Mouse (Mus musculus) adrenal gland, adult 18-20 months (tissue): ENCODE measurements around the gene Gm15217. TPM values are rescaled to one million over a fixed set of nuclear protein-coding genes. Genes with fewer than 3 reads are reported as not detected.

Experiments
- DNase-seq, 2 experiments: peaks; one replicate each; pipeline ENCODE4 v3.0.0; 2021 to 2022; ENCODE audit warnings: low spot score in 2 of 2
- long read RNA-seq, 2 experiments: library from polyadenylated mRNA; stranded (forward); transcript quantifications; one replicate each; pipeline ENCODE4 v2.0.0; 2021
- total RNA-seq, 2 experiments: library from RNA; stranded (reverse); gene quantifications; 1 replicate in 1 of 2; 2 replicates in 1 of 2; pipeline ENCODE4 v1.2.3; 2021

The Gm15217 gene
- not detected for total RNA-seq
- long read RNA-seq, experiment 1, result 0 reads
- long read RNA-seq, experiment 2, result 0 reads

DNA sequence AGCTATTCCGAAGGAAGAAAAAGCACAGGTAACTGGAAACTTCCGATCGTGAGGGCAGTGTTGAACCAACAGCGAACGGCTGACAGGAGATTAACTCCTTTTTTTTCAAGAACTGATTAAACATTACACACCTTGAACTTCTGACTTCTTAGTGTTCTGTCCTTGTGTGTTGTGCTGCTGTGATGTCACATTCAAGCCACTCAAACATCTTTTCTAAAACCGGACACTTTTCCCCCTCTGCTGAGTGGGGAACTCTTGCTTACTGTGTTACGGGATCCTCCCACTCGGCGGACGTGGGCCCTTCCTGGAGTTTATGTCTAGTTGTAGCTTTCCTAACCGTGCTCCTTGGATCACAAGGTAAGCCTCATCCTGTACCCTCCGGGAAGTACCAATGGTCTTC, at the start of gene Gm15217:
Gene Gm15217 (plus strand): TSS at position 130 of the 400 bp plus-strand sequence.
- DNase-seq, result no peak

DNA sequence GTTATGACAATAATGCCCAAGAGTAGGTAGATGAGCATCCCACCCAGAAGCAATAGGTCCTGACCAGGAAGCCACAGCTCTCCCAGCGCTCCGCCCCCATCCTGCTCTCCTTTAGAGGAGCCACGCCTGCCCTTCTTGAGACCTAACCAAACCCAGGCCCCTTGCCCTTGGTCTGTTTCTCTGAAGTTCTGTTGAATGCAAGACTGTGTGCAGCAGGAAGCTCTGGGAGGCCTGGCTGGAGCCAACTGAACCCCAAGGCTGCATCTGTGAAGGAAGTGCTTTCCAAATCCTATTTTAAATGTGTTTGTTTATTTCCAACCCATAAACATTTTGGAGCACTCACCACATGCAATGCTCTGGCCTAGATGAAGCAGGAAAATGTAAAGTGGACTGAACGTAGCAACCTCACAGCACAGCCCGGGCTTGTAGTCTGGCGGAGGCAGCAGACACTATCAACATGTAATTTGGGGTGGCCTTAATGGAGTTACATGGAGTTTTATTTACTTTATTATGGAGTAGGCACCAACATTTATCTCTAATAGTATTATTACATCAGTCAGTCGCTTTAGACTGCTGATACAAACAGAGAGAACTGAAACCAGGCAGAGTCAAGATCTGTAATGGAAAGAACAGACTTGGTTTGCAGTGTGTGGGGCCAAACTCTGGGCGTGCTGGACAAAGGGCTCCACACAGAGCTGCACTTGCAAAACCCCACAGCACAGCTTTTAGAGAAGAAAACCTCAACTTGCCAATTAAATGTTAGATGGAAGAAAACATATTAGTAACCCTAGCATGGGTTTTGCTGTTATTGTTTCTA, 45.6 kb upstream of the Gm15217 start:
- DNase-seq, result no peak

DNA sequence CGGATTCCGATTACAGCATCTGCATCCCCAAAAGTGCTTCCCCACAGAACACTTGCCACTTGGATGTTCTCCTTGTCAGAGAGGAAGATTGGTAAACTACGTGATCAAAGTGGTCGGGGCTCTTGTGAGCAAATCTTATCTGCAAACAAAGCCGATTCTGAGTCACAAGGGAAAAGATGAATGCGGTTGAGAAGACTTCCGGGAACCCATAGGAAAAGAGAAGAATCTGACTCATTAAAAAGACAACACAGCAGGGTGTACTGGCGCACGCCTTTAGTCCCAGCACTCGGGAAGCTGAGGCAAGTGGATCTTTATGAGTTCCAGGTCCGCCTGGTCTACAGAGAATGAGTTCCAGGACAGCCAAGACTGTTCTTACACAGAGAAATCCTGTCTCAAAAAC, 40.4 kb upstream of the Gm15217 start:
- no peak for DNase-seq

DNA sequence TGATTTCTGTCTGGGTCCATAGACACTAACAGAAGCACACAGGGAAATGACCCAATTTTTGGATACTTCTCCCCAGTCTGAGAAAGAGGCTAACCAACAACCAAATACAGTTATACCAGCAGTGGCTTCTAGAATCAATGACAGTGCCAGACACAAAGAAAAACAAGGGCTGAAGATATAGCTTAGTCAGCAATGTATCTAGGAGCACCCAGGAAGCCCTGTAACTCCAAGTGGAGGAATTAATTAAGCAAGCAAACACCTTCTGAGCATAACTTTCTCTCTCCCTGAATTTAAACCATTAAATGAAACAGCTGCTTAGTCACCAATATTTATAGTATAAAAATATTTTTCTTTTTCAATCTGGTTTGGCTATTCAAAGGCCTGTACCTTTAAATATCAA, 34.5 kb upstream of the Gm15217 start:
- DNase-seq, result no peak

DNA sequence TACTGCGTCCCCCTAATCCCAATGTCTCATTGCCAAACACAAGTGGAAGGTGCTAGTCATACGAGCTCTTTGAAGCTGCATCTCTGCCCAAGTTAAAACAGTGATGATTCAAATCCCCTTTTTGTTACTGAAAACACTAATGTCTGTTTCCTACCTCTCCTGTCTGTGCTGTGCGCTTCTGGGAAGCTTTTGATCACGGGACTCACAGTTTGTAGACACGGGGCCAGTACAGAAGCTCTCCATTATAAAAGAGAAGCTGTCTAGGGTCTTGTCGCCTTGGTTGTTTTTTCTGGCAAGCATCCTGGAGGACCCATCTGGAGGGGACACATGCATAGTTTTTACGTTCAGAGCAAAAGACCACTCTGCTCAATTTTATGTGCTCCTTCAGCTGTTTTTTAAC, 21.9 kb upstream of the Gm15217 start:
- DNase-seq, result no peak

DNA sequence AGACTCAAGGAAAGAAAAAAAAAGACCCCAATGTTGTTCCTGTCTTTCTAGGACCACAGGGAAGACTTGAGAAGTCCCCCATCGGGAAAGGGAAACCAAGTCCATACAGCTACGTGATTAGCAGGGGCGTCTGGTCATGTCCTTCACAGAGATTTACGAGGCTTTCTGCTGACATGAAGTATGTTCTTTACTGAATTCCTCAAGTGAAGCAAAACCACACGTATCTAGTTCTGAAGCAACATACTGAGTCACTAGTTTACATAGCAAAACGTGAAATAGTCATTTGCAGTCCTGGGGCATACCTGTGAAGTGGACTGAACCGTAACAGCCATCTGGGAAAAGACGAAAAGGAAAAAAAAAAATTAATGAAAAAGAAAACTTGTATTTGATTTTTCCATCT, 21.5 kb upstream of the Gm15217 start:
- DNase-seq, result no peak

DNA sequence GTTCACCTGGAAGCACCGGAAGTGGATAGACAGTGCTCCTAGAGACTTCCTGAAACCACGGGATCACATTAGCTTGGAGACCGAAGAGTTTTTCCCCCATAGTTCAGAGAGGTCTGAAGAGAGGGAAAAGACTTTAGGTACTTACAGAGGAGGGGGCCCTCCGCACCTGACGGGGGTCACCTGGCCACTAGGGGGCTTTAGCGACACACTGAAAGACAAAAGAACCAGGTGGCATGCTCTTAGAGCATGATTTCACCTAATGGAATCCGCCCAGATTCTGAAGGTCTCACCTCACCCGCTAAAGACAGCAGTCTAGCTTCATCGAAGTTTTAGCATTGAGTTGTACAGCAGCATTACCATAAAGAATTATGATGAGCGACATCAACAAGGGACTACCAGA, 16.0 kb upstream of the Gm15217 start:
- DNase-seq, result no peak

DNA sequence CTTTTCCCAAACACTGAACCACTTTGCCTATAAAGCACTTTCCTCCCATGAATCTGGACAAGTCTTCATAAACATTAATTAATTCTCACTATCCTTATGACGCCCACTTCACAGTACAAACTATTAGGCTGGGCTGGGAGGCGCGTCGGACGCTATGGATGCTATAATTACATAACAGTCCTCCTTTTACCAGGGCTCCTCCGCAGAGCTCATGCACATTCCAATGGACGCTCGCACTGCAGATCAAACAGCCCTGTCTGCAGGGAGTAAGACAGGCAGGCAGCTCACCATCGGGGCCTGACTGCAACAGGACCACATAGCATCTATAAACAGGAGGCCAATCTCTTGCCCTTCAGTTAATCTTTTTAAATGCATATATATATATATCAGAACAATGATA, 6.8 kb upstream of the Gm15217 start:
- DNase-seq, result no peak

DNA sequence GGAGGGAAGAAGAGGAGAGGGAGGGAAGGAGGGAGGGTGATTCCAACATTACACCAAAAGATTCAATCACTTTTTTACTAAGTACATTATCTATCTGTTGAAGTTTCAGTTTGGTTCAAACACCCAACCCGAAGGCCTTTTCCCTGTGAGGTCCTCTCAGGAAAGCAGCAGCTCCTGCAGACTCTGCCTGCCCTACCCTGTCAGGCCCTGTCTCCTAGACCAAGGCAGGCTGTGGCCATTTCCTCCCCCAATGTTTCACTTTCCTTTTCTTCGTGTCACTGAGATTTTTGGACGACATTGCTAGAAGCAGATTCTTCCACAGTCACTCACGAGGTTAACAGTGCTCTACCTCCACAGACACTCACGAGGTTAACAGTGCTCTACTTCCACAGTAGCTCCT, 3.4 kb upstream of the Gm15217 start:
- DNase-seq, result no peak

DNA sequence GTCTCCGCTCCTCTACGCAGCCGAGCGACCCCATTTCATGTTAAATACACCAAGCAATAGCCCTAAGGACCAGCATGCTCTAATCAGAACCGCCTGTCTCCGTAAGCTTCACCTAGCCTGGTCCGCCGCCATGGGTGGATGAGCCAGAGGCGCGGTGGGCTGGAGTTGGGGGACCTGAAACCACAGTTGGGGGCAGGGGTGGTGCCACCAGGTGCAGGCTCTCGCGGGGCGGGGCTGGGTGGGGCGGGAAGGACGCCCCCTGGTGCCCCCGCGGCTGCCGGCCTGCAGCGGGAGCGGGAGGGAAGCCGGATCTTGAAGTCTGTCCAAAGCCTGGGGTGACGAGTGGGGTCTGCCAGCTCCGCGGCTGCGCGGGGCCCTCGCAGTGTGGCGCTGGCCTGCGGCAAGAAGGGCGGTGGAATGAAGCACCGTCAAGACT, 1.1 kb downstream of the Gm15217 start:
- DNase-seq, result no peak

DNA sequence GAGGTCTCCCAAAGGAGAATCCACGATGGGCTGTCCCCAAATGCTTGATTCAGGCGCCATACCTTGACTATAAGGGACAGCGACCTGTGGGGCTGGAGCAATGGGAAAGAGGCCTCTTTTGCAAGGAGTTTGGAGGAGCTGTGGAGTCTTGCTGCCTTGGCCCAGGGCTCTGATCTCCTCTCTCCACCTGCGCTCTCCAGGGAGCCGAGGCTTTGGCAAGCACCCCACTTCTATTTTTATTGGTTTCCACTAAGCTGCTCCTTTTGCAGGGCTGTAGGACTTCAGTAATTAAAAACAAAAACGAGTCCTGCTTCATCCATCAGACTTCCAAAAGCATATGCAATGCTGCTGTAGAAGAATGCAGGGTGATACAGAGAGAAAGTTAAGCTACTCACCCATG, 2.2 kb downstream of the Gm15217 start:
- no peak for DNase-seq

DNA sequence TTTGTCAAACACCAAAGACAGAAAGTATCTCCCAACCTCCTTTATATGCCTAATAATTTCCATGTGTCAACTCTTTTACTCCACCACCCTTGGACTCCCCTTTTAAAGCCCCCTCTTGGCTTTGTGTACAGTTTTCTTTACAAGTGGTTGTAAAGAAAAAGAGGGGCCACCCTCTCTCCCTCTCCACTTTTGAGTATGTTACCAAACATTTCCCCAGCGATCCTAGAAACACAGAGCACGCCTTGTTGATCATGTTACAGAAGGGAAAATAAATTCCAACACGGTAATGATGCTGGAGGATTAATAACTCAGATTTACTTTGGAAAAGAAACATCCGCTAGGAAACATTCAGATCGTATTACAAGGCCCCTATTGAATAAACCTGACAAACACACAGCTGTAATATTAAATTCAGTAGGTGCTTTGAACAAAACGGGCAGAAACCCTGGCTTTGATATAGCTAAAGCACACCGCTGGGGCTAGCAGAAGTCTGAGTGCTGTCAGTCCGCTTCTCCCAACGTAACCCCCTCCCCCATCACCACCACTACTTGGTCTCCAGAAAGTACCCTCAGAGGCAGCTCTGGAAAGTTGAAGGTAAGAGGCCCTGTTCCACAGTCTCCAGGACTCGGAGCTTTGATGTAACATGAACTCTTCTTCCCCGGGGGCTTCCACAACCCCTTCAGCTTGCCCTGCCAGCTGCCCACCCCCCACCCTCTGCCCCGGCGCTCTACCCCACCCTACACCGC, 5.9 kb downstream of the Gm15217 start:
- no peak for DNase-seq

DNA sequence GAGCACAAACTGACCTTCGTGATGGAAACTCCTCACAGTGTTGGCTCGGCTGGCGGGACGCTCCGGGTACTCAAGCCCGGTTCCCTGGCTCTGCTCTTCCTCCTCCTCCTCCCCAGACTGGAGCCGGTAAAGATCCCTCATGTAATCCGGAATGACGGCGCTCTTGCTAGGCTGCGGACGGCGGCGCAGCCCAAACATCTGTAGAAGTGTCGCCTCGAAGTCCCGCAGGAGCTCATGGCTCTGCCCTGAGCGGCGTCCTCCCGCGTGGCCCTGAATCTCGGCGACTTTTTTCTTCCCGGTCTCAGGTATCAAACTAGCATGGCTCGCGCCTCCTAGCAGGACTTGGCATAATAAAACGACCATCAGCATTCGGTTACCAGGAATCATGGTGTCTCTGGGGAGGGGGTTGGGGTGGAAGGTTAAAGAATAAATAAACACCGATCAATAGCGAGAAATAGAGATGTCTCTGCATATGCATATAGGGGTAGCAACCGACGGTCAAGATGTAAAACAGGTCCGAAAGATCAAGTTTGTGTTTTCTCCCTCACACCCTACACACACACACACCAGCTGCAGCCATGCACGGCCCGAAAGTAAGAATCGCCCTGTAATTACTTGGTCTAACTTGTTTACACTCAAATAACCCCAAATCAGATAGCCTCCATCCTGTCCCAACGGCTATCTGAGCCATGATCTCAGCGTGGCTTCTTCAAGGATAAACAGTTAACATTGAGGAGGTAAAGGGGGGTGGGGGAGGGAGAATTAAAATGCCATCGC, 6.7 kb downstream of the Gm15217 start:
- no peak for DNase-seq

DNA sequence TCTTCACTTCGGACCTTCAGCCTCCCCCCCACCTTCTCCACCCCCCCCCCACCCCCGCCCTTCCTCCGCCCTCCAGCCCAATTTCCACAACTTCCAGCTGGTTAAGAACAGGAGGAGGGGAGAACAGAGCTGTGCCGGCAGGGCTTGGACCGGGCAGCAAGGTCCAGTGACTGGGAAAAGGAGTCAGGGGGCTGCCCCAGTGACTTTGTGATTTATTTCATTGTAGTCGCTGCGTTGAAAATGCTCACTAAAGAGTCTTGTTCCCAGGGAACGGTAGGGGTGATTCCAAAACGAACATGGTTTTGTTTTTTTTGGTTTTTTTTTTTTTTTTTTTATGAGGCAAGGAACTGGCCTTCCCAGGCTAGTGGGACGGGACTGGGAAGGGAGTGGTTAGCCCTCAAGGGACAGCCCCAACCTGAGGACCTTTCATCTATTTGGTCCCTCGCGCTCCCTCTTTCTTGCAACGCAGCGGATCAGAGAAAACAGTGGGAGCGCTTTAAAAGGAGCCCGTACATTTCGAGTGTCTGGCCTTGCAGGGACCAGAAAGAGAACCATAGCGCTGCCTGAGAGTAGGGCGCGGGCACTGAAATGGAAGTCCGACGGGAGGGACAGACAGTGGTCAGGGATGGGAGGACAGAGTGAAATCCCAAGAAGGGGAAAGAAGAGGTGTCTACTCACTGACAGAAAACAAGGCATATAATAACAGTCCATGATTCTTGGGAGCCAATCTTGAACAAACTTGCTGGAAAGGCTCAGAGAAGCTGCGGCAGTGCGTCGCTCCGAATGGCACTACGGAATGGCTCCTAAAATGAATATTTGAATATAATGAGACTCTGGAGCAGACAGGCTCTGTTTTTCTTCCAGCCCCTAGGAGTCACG, 7.5 kb downstream of the Gm15217 start:
- DNase-seq, result no peak

DNA sequence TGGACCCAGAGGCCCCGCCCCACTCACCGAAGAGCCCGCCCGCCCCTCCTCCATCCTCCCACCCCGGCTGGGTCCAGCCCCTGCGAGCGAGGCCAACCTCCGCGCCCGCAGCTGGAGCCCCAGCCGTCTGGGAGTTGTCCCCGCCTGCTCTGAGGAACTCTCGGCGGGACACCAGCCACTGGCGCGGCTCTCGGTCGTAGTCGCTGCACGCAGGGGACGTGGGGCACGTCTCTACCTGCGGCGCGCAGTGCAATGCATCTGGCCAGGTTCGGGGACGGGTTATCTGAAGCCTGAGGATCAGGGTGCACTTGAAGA, 8.1 kb downstream of the Gm15217 start:
- DNase-seq, result peak; percentile 45 to 58

DNA sequence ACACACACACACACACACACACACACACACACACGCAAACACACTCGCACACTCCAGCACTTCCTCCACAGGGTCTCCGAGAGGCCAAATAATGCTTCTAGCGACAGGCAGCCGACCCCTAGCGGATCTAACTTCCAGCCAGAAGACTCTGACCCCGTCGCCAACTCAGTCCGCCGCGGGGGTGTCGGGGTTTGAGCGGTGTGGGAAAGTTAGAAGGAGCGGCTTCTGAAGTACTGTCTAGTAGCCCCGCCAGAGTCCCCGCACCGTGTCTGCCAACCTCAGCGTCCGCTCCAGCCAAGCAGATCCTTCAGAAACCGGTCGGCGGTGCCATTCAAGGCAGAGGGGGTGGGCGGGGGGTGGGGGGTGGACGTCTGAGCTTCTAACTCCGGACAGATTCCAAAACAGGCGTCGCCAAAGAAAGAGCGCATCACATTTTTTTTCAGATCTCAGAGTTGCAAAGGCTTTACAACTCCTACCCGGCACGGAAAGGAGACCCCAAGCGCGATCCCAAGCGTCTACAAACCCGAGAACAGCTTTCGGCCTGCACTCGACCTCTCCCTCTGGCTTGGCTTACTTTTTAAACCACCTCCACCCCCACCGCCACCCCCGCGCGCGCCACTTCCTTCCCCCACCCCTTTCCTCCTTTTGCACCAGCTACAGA, 8.7 kb downstream of the Gm15217 start:
- no peak for DNase-seq

DNA sequence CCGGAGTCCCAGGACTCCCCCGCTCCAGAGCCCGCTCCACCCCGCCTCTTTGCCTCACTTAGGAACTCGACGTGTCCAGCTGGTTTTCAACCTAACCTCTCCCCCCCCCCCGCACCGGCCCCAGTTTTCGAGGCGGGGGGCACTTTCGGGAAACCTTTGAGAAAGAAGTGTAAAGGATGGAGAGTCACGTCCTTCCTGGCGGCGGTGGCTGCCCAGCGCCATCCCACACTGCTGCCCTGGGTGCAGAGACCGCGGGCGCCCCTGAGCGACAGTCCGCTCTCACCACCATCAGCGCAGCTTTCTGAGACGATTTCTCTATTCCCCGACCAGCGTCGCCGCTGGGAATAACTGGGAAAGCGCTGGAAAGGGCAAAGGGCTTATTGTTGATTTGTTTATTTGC, 9.4 kb downstream of the Gm15217 start:
- DNase-seq, result no peak

DNA sequence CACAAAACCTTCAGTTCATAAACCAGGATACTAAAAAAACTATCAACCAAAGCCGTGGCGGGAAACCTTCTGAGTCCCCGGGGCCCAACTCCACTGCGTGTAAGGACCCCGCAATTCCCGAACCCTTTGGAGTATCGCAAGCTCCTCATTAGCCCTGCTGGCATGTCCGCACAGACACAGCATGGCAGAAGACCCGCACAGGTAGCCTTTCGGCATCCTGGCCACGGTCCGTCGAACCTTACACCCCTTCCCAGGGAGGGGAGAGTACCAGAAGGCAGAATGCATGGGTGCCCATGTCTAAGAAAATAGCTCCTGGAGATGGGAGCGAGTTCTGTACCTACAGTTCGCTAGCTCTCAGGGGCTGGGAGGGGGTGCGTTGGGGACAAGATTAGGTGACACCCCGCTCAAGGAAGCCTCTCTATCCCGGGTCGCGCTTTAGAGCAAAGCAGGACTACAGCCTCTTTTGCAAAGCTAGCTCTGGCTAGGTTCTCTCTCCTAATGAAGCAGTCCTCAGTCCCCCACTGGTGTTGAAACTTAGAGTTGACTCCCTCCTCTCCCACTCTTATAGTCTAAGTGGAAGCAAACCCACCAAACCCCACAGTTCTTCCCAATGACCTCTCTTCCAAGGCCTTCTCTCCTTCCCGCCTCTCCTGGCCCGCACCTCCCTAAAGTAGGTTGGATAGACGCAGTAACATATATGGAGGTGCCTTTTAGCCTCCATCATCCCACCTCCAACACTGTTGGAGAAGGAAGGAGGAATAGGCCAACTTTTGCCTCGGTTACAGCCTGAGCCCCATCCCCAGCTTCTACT, 10.4 kb downstream of the Gm15217 start:
- no peak for DNase-seq

DNA sequence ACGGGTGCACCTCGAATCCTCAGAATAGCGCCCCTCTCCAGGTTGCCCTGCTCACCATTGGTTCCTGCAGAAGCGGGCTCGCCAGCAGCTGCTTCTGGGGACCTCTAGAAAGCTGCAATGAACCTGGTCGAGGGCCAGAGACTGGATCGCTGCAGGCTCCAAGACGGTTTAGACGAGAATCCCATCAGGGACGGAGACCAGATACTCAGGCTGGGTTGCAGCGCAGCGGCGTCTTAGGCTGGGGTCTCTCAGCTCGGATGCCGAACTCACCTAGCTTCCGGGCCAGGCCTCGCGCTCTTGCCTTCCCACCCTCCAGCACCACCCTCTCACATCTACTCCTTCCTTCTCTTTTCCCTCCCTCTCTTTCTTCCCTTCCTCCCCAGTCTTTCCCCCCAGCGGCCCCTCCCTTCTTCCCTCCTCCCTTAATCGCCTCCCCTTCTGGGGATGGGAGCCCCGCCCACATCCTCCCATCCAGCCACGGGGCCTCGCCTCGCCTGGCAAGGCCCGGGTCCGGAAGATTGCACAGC, 11.1 kb downstream of the Gm15217 start, which contains the start of gene Bmp4:
Gene Bmp4 (minus strand): TSS at position 421 of the 527 bp plus-strand sequence.
- no peak for DNase-seq
